16 mouse cellular contexts compared by ENCODE assay signal in the genomic region with DNA sequence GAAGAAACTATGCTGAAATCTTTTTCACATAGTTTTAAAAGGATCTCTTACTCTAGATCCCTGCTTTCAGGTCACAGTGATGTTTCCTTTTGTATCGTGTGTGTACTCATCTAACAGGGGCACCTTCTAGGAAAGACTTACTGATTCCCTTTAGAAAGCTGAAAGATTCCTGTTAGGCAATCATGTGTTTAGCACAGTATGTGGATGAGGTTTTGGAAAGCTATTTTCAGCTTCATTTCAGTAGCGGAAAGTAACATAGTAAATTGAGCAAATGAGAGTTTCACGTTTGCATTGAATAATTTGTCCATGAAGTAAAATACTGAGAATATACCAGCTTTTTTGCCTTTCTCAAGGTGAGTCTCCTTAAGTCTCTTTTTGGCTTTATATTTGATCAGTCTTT.
"Had no signal": no experiment of that assay in that cellular context is flagged by ENCODE, and none has a peak within 500 bp of the region (broad histone marks: within the 10 kb centered on the region; RNA-seq: fewer than 3 reads in every experiment).

No protein-coding gene starts in this region.

- H3K4me2 ChIP-seq: neural tube, embryonic 13.5 days; neural tube, embryonic 15.5 days; stomach, embryonic 15.5 days had no signal

- H3K4me1 ChIP-seq: stomach, embryonic 15.5 days had no signal

- DNase-seq: retina, postnatal 1 day; right cerebral cortex, adult 18-20 months; right cerebral cortex, postnatal 14 days; right cerebral cortex, postnatal 25 days; right cerebral cortex, postnatal 4 days; spleen, adult 18-20 months; thymus, adult 18-20 months; thymus, adult 2 months; thymus, postnatal 14 days; thymus, postnatal 25 days; thymus, postnatal 36 days; thymus, postnatal 4 days had no signal

- H3K27me3 ChIP-seq: neural tube, embryonic 13.5 days; neural tube, embryonic 15.5 days; stomach, embryonic 15.5 days had no signal

- H3K9ac ChIP-seq: neural tube, embryonic 13.5 days; neural tube, embryonic 15.5 days; stomach, embryonic 15.5 days had no signal

- H3K27ac ChIP-seq: neural tube, embryonic 13.5 days; neural tube, embryonic 15.5 days; stomach, embryonic 15.5 days; stomach, postnatal 0 days had no signal

- H3K36me3 ChIP-seq: neural tube, embryonic 13.5 days; neural tube, embryonic 15.5 days; stomach, embryonic 15.5 days had no signal

- H3K9me3 ChIP-seq: neural tube, embryonic 13.5 days; neural tube, embryonic 15.5 days; stomach, embryonic 15.5 days had no signal

- H3K4me3 ChIP-seq: neural tube, embryonic 13.5 days; neural tube, embryonic 15.5 days; stomach, embryonic 15.5 days had no signal
